Mouse (Mus musculus): ENCODE measurements around the gene Sppl2a. TPM values are rescaled to one million over a fixed set of nuclear protein-coding genes. Genes with fewer than 3 reads are reported as not detected.

Gene Sppl2a
- polyA plus RNA-seq, 1 experiment from 2014 or later, result 41.7 TPM

DNA sequence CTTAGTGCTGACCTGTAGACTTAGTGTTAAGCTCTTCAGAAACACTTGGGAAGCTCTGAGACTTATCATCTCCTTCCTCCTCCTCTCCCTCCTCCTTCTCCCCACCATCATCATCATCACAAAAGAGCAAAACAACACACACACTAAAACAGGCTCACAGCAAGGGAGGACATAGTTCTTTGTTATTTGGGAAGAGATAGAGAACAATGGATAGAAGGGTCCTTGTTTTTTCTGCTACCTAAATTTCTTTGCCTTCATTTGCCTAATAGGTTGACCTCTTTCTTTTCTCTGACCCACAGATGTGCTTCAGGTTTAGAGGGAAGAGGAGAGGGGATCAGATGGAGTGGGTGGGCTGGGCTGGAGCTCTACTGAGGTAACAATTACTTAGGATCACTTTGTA lies 14.6 kb upstream of the Sppl2a start:
- Histone ChIP-seq H3K9ac (replicated peaks; ENCODE audit: low read length) (no peak overlapping the region), H3K27ac (replicated peaks; ENCODE audit: low read depth, low read length) (no peak overlapping the region), H3K4me1 (ENCODE audit: control insufficient read depth, insufficient read depth, low read length) (no peaks in the 10 kb centered on the region), H3K4me2 (ENCODE audit: low read length) (no peak overlapping the region), H3K9me3 (ENCODE audit: control insufficient read depth, low read length) (no peaks in the 10 kb centered on the region), H3K36me3 (ENCODE audit: control insufficient read depth, insufficient read depth, low read length) (no peaks in the 10 kb centered on the region), H3K27me3 (ENCODE audit: control insufficient read depth, insufficient read depth, low read length) (no peaks in the 10 kb centered on the region), H3K4me3 (replicated peaks; ENCODE audit: low read depth, low read length) (no peak overlapping the region)
- ATAC-seq (ENCODE audit: low FRiP score, low TSS enrichment) (no peak), DNase-seq (no peak)

DNA sequence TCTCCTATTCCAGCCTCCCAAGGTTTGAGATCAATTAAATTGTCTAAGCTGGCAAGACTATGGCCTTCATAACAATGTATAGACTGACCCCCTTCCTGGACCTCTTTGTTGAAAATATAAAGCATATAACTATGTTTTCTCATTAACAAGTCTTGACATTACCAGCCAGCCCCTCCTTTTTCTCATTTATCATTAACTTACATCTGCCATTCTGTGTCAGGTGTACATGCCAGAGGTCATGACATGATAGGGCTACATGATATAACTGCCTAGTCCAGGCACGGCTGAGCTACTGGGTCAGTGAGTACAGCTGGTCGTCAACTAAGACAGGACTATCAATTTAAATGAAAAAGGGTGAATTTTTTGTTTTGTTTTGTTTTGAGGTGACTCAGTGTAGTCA lies 10.2 kb upstream of the Sppl2a start:
- no peaks in the 10 kb centered on the region for H3K9me3 ChIP-seq (ENCODE audit: control insufficient read depth, low read length)
- no peak overlapping the region for H3K4me3 ChIP-seq (replicated peaks; ENCODE audit: low read depth, low read length)
- H3K27ac ChIP-seq (replicated peaks; ENCODE audit: low read depth, low read length), result no peak overlapping the region
- H3K27me3 ChIP-seq (ENCODE audit: control insufficient read depth, insufficient read depth, low read length), result no peaks in the 10 kb centered on the region
- H3K9ac ChIP-seq (replicated peaks; ENCODE audit: low read length), result no peak overlapping the region
- H3K4me1 ChIP-seq (ENCODE audit: control insufficient read depth, insufficient read depth, low read length), result no peaks in the 10 kb centered on the region
- DNase-seq (no peak), ATAC-seq (ENCODE audit: low FRiP score, low TSS enrichment) (no peak)
- 85% methylated on average over 2 of the region's 2 CpGs for WGBS
- H3K4me2 ChIP-seq (ENCODE audit: low read length), result no peak overlapping the region
- H3K36me3 ChIP-seq (ENCODE audit: control insufficient read depth, insufficient read depth, low read length), result no peaks in the 10 kb centered on the region

DNA sequence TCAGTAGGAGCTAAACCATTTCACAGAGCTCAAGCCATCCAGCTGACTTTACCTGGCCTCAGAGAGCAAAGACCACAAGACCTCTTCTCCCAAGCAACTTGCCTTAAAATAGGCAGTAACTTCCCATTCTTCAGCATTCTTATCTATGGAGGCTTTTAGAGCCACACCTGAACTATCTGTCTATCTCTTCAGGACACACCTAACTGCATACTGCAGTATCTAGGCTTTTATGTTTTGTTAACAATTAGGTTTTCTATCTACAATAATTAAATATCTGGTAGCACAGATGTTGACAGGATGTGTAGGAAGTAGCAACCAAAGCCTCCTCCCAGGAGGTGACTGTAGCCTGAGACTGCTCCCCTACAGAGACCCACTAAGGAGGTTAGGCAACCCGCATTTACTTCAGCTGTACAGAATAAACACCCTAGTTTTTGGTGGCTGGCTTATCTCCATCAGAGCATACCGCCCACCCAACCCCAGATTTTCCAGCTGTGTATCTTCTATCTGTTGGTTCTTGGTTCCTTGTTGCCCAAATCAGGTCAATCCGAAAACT lies 7.4 kb upstream of the Sppl2a start:
- Histone ChIP-seq H3K4me3 (replicated peaks; ENCODE audit: low read depth, low read length) (no peak overlapping the region), H3K9ac (replicated peaks; ENCODE audit: low read length) (no peak overlapping the region), H3K4me2 (ENCODE audit: low read length) (no peak overlapping the region), H3K27ac (replicated peaks; ENCODE audit: low read depth, low read length) (no peak overlapping the region), H3K27me3 (ENCODE audit: control insufficient read depth, insufficient read depth, low read length) (no peaks in the 10 kb centered on the region), H3K9me3 (ENCODE audit: control insufficient read depth, low read length) (no peaks in the 10 kb centered on the region), H3K36me3 (ENCODE audit: control insufficient read depth, insufficient read depth, low read length) (no peaks in the 10 kb centered on the region), H3K4me1 (ENCODE audit: control insufficient read depth, insufficient read depth, low read length) (no peaks in the 10 kb centered on the region)
- no peak for ATAC-seq (ENCODE audit: low FRiP score, low TSS enrichment)
- no peak for DNase-seq
- WGBS, result 77% methylated on average over 3 of the region's 3 CpGs

DNA sequence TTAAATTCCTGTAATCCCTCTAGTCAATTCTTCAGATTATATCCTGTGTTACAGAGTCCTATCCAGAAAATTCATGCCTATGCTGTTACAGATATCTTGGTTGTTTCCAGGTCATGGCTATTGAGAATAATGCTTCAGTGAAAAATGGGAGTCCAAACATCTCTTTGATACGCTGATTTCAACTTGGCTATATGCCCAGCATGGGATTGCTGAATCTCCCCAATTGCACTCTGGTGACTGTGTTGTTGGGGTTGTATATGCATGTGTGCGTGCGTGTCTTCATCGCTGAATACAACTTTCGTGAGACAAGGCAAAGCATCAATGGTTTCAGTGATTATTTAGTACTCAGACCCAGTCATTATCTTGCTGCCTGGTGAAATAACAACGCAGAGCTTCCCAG lies 5.0 kb upstream of the Sppl2a start:
- no peak overlapping the region for H3K4me2 ChIP-seq (ENCODE audit: low read length)
- no peaks in the 10 kb centered on the region for H3K9me3 ChIP-seq (ENCODE audit: control insufficient read depth, low read length)
- peak; percentile 51 for DNase-seq

DNA sequence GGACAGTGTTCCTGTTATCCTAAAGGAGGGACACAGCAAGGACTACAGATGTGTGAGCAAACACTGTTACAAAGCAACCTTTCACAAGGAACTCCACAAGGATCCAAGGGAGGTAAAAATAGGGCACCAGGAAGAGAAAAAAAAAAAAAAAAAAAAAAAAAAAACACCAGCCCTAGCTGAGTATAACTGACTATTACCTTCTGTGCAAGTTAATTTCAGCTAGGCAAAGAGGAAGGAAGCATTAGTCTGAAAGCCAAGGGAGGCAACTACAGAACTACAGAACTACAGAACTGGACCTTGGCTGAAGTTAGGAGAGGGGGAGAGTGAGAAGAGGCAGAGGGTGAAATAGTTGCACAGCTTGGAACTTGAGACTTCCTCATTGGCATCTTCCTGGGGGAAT lies 886 bp upstream of the Sppl2a start:
- ATAC-seq (ENCODE audit: low FRiP score, low TSS enrichment) (no peak), DNase-seq (no peak)
- Histone ChIP-seq H3K4me3 (replicated peaks; ENCODE audit: low read depth, low read length) (no peak overlapping the region), H3K27ac (replicated peaks; ENCODE audit: low read depth, low read length) (no peak overlapping the region; the same call in 1 of the 2 replicates), H3K4me2 (ENCODE audit: low read length) (no peak overlapping the region), H3K9me3 (ENCODE audit: control insufficient read depth, low read length) (no peaks in the 10 kb centered on the region), H3K4me1 (ENCODE audit: control insufficient read depth, insufficient read depth, low read length) (peaks cover 8% of the 10 kb centered on the region), H3K9ac (replicated peaks; ENCODE audit: low read length) (no peak overlapping the region), H3K36me3 (ENCODE audit: control insufficient read depth, insufficient read depth, low read length) (no peaks in the 10 kb centered on the region), H3K27me3 (ENCODE audit: control insufficient read depth, insufficient read depth, low read length) (no peaks in the 10 kb centered on the region)

More for the DNA sequence above, 5.0 kb upstream of the Sppl2a start:
- H3K27ac ChIP-seq (replicated peaks; ENCODE audit: low read depth, low read length), result no peak overlapping the region
- H3K9ac ChIP-seq (replicated peaks; ENCODE audit: low read length), result no peak overlapping the region
- WGBS, result 57% methylated on average over 6 of the region's 6 CpGs
- no peaks in the 10 kb centered on the region for H3K27me3 ChIP-seq (ENCODE audit: control insufficient read depth, insufficient read depth, low read length)
- H3K4me3 ChIP-seq (replicated peaks; ENCODE audit: low read depth, low read length), result no peak overlapping the region
- no peaks in the 10 kb centered on the region for H3K36me3 ChIP-seq (ENCODE audit: control insufficient read depth, insufficient read depth, low read length)
- no peaks in the 10 kb centered on the region for H3K4me1 ChIP-seq (ENCODE audit: control insufficient read depth, insufficient read depth, low read length)
- ATAC-seq (ENCODE audit: low FRiP score, low TSS enrichment), result no peak

DNA sequence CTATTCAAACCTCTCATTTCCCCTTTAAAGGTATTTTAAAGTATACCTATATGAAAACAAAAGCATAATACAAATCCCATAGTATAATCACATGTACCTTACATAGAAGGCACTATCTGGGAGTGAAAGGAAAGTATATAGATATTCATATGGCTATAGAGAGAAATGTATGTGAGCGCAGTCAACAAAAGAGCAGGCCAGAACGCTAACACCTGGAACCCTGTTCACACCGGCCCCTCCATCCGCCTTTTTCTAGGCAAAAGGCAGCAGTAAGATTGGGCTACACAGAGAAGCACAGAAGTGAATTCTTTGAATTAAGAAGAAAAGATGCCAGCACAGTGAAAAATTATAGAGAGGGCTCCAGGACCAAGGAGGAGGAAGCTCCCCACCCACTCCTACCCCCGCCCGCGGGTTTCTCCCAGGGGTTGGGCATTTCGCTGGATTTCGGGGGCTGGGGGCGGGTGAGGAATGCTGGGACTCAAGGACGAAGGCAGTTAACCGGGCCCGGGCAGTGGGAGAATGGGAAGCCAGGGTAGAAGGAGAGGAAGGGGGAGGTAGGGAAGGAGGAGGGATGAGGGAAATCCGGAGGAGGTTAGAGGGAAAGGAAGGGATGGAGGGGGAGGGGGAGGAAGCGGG lies 656 bp downstream of the Sppl2a start:
- H3K9ac ChIP-seq (replicated peaks; ENCODE audit: low read length), result peak overlapping the region; percentile 86
- H3K36me3 ChIP-seq (ENCODE audit: control insufficient read depth, insufficient read depth, low read length), result peaks cover under 1% of the 10 kb centered on the region; the same call in 1 of the 2 replicates
- peak overlapping the region; percentile 75 for H3K4me2 ChIP-seq (ENCODE audit: low read length)
- peak overlapping the region; percentile 62 for H3K4me3 ChIP-seq (replicated peaks; ENCODE audit: low read depth, low read length)
- DNase-seq, result no peak
- peaks cover 8% of the 10 kb centered on the region for H3K4me1 ChIP-seq (ENCODE audit: control insufficient read depth, insufficient read depth, low read length)
- 1% methylated on average over 15 of the region's 15 CpGs for WGBS
- no peaks in the 10 kb centered on the region for H3K27me3 ChIP-seq (ENCODE audit: control insufficient read depth, insufficient read depth, low read length)
- peak overlapping the region; percentile 95 for H3K27ac ChIP-seq (replicated peaks; ENCODE audit: low read depth, low read length)
- H3K9me3 ChIP-seq (ENCODE audit: control insufficient read depth, low read length), result no peaks in the 10 kb centered on the region
- ATAC-seq (ENCODE audit: low FRiP score, low TSS enrichment), result no peak; the same call in 1 of the 2 replicates

DNA sequence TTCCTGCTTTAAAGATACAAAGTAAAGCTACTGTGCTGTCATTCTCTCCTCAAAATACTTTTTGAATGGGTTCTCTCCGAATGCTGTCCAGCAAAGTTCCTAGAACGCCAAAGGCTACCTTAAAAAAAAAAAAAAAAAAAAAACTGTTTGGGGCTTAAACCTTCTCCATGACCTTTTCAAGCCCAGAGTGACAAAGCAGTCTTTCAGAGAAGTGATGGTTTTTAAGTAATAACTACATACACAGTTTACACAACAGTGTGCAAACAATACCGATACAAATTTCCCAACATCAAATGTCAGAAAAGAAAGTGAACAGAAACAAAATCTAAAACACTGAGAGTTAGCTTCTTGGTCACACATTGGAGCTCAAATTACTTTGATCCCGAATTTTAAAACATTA lies 1.3 kb downstream of the Sppl2a start:
- peak overlapping the region; percentile 75 for H3K4me2 ChIP-seq (ENCODE audit: low read length)
- H3K36me3 ChIP-seq (ENCODE audit: control insufficient read depth, insufficient read depth, low read length), result peaks cover 6% of the 10 kb centered on the region
- H3K4me1 ChIP-seq (ENCODE audit: control insufficient read depth, insufficient read depth, low read length), result peaks cover 8% of the 10 kb centered on the region
- DNase-seq, result no peak
- H3K9ac ChIP-seq (replicated peaks; ENCODE audit: low read length), result peak overlapping the region; percentile 86
- peak overlapping the region; percentile 95; the same call in 1 of the 2 replicates for H3K27ac ChIP-seq (replicated peaks; ENCODE audit: low read depth, low read length)
- WGBS, result 59% methylated on average over 4 of the region's 4 CpGs
- no peaks in the 10 kb centered on the region for H3K27me3 ChIP-seq (ENCODE audit: control insufficient read depth, insufficient read depth, low read length)
- ATAC-seq (ENCODE audit: low FRiP score, low TSS enrichment), result no peak
- H3K9me3 ChIP-seq (ENCODE audit: control insufficient read depth, low read length), result no peaks in the 10 kb centered on the region
- H3K4me3 ChIP-seq (replicated peaks; ENCODE audit: low read depth, low read length), result peak overlapping the region; percentile 62

DNA sequence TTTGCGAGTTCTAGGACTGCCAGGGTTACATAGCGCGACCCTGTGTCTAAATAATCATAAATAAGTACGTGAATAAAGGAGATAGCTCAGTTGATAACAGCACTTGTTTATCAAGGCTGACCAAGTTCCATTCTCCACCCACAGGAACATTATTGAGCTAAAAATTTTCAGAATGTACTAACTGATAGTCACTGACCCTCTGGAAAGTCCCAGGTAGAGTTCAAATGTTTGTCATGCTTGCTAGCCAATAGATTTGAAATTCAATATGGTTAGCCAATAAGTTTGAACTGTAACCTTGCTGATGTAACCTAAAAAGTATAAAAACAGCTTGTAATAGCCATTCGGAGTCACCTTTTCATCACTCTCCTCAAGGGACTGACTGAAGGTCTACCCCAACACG lies 4.4 kb downstream of the Sppl2a start:
- no peak overlapping the region for H3K9ac ChIP-seq (replicated peaks; ENCODE audit: low read length)
- peaks cover 8% of the 10 kb centered on the region for H3K4me1 ChIP-seq (ENCODE audit: control insufficient read depth, insufficient read depth, low read length)
- no peak overlapping the region for H3K27ac ChIP-seq (replicated peaks; ENCODE audit: low read depth, low read length)
- DNase-seq (no peak), ATAC-seq (ENCODE audit: low FRiP score, low TSS enrichment) (no peak)
- peaks cover 27% of the 10 kb centered on the region for H3K36me3 ChIP-seq (ENCODE audit: control insufficient read depth, insufficient read depth, low read length)
- no peaks in the 10 kb centered on the region for H3K9me3 ChIP-seq (ENCODE audit: control insufficient read depth, low read length)
- H3K4me2 ChIP-seq (ENCODE audit: low read length), result no peak overlapping the region
- H3K27me3 ChIP-seq (ENCODE audit: control insufficient read depth, insufficient read depth, low read length), result no peaks in the 10 kb centered on the region
- no peak overlapping the region for H3K4me3 ChIP-seq (replicated peaks; ENCODE audit: low read depth, low read length)
- 93% methylated on average over 6 of the region's 6 CpGs for WGBS

DNA sequence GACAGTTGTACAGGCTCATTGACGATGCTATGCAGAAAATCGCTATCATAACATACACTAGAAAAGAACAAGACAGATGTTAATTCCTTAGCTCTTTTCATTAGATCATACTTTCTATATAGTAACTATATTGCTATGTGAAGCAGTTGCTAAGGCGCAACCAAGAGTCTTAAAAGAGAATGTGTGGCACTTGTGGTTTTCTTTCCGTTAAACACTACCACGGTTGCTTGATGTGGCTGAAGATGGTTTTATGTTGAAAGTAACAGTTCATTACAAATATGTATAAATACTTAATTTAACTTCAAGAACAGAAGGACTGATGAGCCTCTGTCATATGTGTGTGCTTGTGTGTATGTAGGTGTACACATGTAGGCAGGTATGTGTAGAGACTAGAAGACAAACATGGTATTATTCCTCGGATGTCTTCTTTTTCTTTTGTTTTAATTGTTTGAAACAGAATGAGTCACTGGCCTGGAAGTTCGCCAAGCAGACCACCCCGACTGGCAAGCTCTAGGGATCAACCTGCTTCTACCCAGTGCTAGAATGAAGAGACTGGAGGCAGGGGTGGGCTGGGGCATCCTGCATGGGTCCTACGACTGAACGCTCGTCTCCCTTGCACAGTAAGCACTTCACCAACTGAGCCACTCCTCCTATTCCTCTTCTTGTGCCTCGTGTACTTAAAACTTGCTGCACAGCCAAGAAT lies 12.5 kb downstream of the Sppl2a start:
- no peak overlapping the region for H3K9ac ChIP-seq (replicated peaks; ENCODE audit: low read length)
- DNase-seq, result no peak
- H3K27ac ChIP-seq (replicated peaks; ENCODE audit: low read depth, low read length), result no peak overlapping the region
- ATAC-seq (ENCODE audit: low FRiP score, low TSS enrichment), result no peak
- H3K4me1 ChIP-seq (ENCODE audit: control insufficient read depth, insufficient read depth, low read length), result no peaks in the 10 kb centered on the region
- no peaks in the 10 kb centered on the region for H3K9me3 ChIP-seq (ENCODE audit: control insufficient read depth, low read length)
- no peak overlapping the region for H3K4me2 ChIP-seq (ENCODE audit: low read length)
- WGBS, result 87% methylated on average over 12 of the region's 12 CpGs
- no peaks in the 10 kb centered on the region for H3K27me3 ChIP-seq (ENCODE audit: control insufficient read depth, insufficient read depth, low read length)
- H3K4me3 ChIP-seq (replicated peaks; ENCODE audit: low read depth, low read length), result no peak overlapping the region
- peaks cover 86% of the 10 kb centered on the region for H3K36me3 ChIP-seq (ENCODE audit: control insufficient read depth, insufficient read depth, low read length)
